Mouse (Mus musculus) layer of hippocampus, adult 9-10 months (tissue): Measurements from ENCODE around the gene Zfp113.

ENCODE experiments used
- DNase-seq: peaks from one replicate; pipeline ENCODE4 v3.0.0; 2022; ENCODE audit warnings: low spot score

Zfp113 gene

GRCm38 (mm10) chr5:138155443-138155976 is at the start of gene Zfp113:
TSS of gene Zfp113 (minus strand) at chr5:138155744.
- peak; percentile 93 for DNase-seq

GRCm38 (mm10) chr5:138202086-138202485 is 46.5 kb upstream of the Zfp113 start:
- no peak for DNase-seq

GRCm38 (mm10) chr5:138199576-138199975 is 44.0 kb upstream of the Zfp113 start:
- DNase-seq: no peak

- DNase-seq: no peak
Measured at GRCm38 (mm10) chr5:138195463-138195862, 39.9 kb upstream of the Zfp113 start.

GRCm38 (mm10) chr5:138194755-138195345 is 39.3 kb upstream of the Zfp113 start:
- no peak for DNase-seq

- DNase-seq: no peak
Measured at GRCm38 (mm10) chr5:138193771-138194727, 38.5 kb upstream of the Zfp113 start, which contains the start of gene Mblac1. TSS of gene Mblac1 (plus strand) at chr5:138194314.

- DNase-seq: no peak
Measured at GRCm38 (mm10) chr5:138187661-138188306, 32.2 kb upstream of the Zfp113 start.

GRCm38 (mm10) chr5:138186950-138187638 is 31.6 kb upstream of the Zfp113 start, which contains the start of the genes Taf6 and Cnpy4:
TSS of gene Taf6 (minus strand) at chr5:138187451.
TSS of gene Cnpy4 (plus strand) at chr5:138187485.
- peak; percentile 77 for DNase-seq

- DNase-seq: no peak
Measured at GRCm38 (mm10) chr5:138173217-138173616, 17.7 kb upstream of the Zfp113 start.

- DNase-seq: peak; percentile 94
Measured at GRCm38 (mm10) chr5:138171695-138172491, 16.3 kb upstream of the Zfp113 start, which contains the start of the genes Ap4m1 and Mcm7. TSS of gene Ap4m1 (plus strand) at chr5:138172002. TSS of gene Mcm7 (minus strand) at chr5:138172422.

- DNase-seq: peak; percentile 94
Measured at GRCm38 (mm10) chr5:138170936-138171561, 15.5 kb upstream of the Zfp113 start.

- DNase-seq: no peak
Measured at GRCm38 (mm10) chr5:138165594-138165993, 10.1 kb upstream of the Zfp113 start.

- DNase-seq: no peak
Measured at GRCm38 (mm10) chr5:138163610-138164009, 8.1 kb upstream of the Zfp113 start.

GRCm38 (mm10) chr5:138163046-138163445 is 7.5 kb upstream of the Zfp113 start:
- DNase-seq: no peak

- DNase-seq: peak; percentile 81
Measured at GRCm38 (mm10) chr5:138160842-138161665, 5.5 kb upstream of the Zfp113 start, which contains the start of gene Cops6. TSS of gene Cops6 (plus strand) at chr5:138161071.

- DNase-seq: no peak
Measured at GRCm38 (mm10) chr5:138160224-138160762, 4.7 kb upstream of the Zfp113 start.

- DNase-seq: no peak
Measured at GRCm38 (mm10) chr5:138154390-138154789, 1.2 kb downstream of the Zfp113 start.

- DNase-seq: no peak
Measured at GRCm38 (mm10) chr5:138138585-138138984, 17.0 kb downstream of the Zfp113 start.
